Mouse (Mus musculus): ENCODE results near the gene Rps27.

Gene Rps27

DNA sequence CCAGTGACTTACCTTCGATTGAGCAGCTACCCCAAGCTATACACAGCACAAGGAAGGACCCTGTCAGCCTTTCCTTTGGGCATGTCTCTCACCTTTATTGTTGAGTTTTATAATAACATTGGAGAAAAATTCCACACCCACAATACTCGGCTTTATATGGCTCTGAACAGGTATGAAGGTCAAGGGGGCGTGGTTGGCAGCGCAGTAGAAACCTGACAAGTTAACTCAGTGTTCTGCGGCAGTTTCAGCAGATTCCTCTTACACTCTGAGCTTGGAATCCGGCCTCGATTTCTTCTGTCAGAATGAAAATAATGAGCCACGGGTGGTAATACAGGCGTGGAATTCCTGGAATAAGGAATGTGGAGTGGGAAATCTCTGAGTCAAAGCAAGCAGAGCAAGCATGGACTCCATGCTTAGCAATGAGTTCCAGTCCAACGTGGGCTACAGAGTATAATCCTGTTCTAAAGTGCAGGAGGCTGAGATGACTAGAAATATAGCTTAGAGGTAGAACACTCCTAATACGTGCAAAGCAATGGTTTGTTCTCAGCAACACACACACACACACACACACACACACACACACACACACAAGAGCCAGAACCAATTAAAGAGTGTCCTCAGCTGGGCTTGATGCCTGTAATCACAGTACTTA, 22.5 kb downstream of the Rps27 start:
- CTCF ChIA-PET, result no interaction called here

DNA sequence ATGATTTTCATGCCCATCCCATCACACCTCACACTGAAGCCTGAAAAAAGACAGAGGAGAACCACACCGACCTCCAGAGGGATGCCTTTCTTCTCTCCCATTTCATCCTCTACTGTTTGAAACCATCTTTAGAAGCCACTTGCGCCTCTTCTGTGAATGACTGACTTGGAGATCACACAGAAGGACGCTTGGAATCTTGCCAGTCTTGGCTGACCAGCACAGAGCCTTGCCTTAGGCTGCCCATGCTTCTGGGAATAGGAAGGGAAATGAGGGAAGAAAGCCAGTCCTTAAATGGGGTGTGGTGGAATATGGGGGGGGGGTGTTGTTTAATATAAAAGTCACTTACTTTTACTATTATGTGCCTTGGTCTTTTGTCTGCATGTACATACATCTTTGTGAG, 29.9 kb downstream of the Rps27 start:
- CTCF ChIA-PET, result no interaction called here

DNA sequence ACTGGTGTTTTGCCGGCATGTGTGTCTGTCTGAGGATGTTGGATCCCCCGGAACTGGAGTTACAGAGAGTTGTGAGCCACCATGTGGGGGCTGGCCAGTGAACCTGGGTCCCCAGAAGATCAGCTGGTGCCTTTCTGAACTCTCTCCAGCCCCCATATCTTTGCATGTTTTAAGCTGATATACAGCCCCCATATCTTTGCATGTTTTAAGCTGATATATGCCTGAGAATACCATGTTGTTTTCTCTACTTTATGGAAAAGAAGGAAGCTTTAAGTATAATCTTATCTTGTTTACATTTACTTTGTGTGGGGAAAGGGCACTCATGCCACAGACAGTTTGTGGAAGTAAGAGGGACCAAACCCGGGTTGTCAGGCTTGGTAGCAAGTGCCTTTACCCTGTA, 33.9 kb downstream of the Rps27 start:
- CTCF ChIA-PET, result no interaction called here

Measured in spleen, embryonic (tissue).